1 mouse cellular context compared by ENCODE assay signal in genomic region chr12:24696500-24697483, GRCm38 (mm10).
A peak's percentile ranks its signal among the peaks of the same experiment; 100 is the strongest.
TF ChIP-seq lines count a peak whose summit lies in the region.

No protein-coding gene starts in this region.

TF ChIP-seq in CH12.LX, 34 proteins besides CTCF, POLR2A, EP300 and RAD21:
- TF ChIP-seq UBTF (IDR thresholded peaks at IDR 0.05; ENCODE audit: low read depth, low read length) = no peak
- peak; percentile 84 for TF ChIP-seq ZC3H11A (IDR thresholded peaks at IDR 0.05; ENCODE audit: low read depth, low read length)
- TF ChIP-seq SMC3 (IDR thresholded peaks at IDR 0.05; ENCODE audit: low read depth, low read length) = peak; percentile 94
